Mouse (Mus musculus): ENCODE measurements around the gene Atr.

The Atr gene

GRCm38 (mm10) chr9:95857414-95858026 is at the start of gene Atr:
TSS of gene Atr (plus strand) at chr9:95857597.
- peak; percentile 87 to 91 for DNase-seq (ENCODE audit: low spot score in 2 of 2)

GRCm38 (mm10) chr9:95809596-95809995 is 47.8 kb upstream of the Atr start:
- DNase-seq (ENCODE audit: low spot score in 2 of 2) = no peak

- no peak for DNase-seq (ENCODE audit: low spot score in 2 of 2)
These were observed 45.6 kb upstream of the Atr start for GRCm38 (mm10) chr9:95811817-95812216.

GRCm38 (mm10) chr9:95813721-95814531 is 43.5 kb upstream of the Atr start:
- DNase-seq (ENCODE audit: low spot score in 2 of 2) = no peak

- no peak for DNase-seq (ENCODE audit: low spot score in 2 of 2)
These were observed 42.3 kb upstream of the Atr start for GRCm38 (mm10) chr9:95815015-95815673.

GRCm38 (mm10) chr9:95815706-95816105 is 41.7 kb upstream of the Atr start:
- no peak for DNase-seq (ENCODE audit: low spot score in 2 of 2)

GRCm38 (mm10) chr9:95822531-95822930 is 34.9 kb upstream of the Atr start:
- no peak for DNase-seq (ENCODE audit: low spot score in 2 of 2)

- peak; percentile 24 to 54 for DNase-seq (ENCODE audit: low spot score in 2 of 2)
These were observed 29.8 kb upstream of the Atr start for GRCm38 (mm10) chr9:95827565-95827964.

- DNase-seq (ENCODE audit: low spot score in 2 of 2) = no peak
These were observed 24.6 kb upstream of the Atr start for GRCm38 (mm10) chr9:95832758-95833157.

- no peak for DNase-seq (ENCODE audit: low spot score in 2 of 2)
These were observed 22.6 kb upstream of the Atr start for GRCm38 (mm10) chr9:95834799-95835198.

- DNase-seq (ENCODE audit: low spot score in 2 of 2) = no peak
These were observed 21.7 kb upstream of the Atr start for GRCm38 (mm10) chr9:95835741-95836140.

GRCm38 (mm10) chr9:95839424-95839823 is 18.0 kb upstream of the Atr start:
- no peak for DNase-seq (ENCODE audit: low spot score in 2 of 2)

- DNase-seq (ENCODE audit: low spot score in 2 of 2) = peak; percentile 80 to 87
These were observed 12.5 kb upstream of the Atr start, which contains the start of gene Pls1 for GRCm38 (mm10) chr9:95844825-95845460. TSS of gene Pls1 (minus strand) at chr9:95845311.

GRCm38 (mm10) chr9:95845711-95846110 is 11.7 kb upstream of the Atr start:
- DNase-seq (ENCODE audit: low spot score in 2 of 2) = no peak

- no peak for DNase-seq (ENCODE audit: low spot score in 2 of 2)
These were observed 5.7 kb upstream of the Atr start for GRCm38 (mm10) chr9:95851671-95852070.

- peak; percentile 45 to 50 for DNase-seq (ENCODE audit: low spot score in 2 of 2)
These were observed 4.5 kb upstream of the Atr start for GRCm38 (mm10) chr9:95852896-95853295.

GRCm38 (mm10) chr9:95854891-95855290 is 2.5 kb upstream of the Atr start:
- no peak for DNase-seq (ENCODE audit: low spot score in 2 of 2)

- no peak for DNase-seq (ENCODE audit: low spot score in 2 of 2)
These were observed 1.4 kb upstream of the Atr start for GRCm38 (mm10) chr9:95856004-95856403.

- DNase-seq (ENCODE audit: low spot score in 2 of 2) = no peak
These were observed 702 bp downstream of the Atr start for GRCm38 (mm10) chr9:95858027-95858570.

GRCm38 (mm10) chr9:95878246-95878645 is 20.8 kb downstream of the Atr start:
- no peak for DNase-seq (ENCODE audit: low spot score in 2 of 2)

GRCm38 (mm10) chr9:95882751-95883150 is 25.4 kb downstream of the Atr start:
- no peak for DNase-seq (ENCODE audit: low spot score in 2 of 2)

- DNase-seq (ENCODE audit: low spot score in 2 of 2) = no peak
These were observed 40.0 kb downstream of the Atr start for GRCm38 (mm10) chr9:95897392-95897791.
